Mouse (Mus musculus) neural tube, embryonic 10.5 days (tissue): ENCODE results near the gene Gdf10.

ENCODE experiments used
- DNase-seq: peaks from one replicate; pipeline ENCODE4 v3.0.0-alpha.2; 2017; ENCODE audit warnings: low spot score; ENCODE audit errors: extremely low spot score

Gdf10 gene

GRCm38 (mm10) chr14:33923168-33924070 lies at the start of gene Gdf10:
Gdf10 (plus strand) TSS chr14:33923587.
- DNase-seq = peak; percentile 66

GRCm38 (mm10) chr14:33878826-33879225 lies 44.6 kb upstream of the Gdf10 start:
- DNase-seq = no peak

- DNase-seq = no peak
These were observed 43.2 kb upstream of the Gdf10 start for GRCm38 (mm10) chr14:33880236-33880635.

DNA sequence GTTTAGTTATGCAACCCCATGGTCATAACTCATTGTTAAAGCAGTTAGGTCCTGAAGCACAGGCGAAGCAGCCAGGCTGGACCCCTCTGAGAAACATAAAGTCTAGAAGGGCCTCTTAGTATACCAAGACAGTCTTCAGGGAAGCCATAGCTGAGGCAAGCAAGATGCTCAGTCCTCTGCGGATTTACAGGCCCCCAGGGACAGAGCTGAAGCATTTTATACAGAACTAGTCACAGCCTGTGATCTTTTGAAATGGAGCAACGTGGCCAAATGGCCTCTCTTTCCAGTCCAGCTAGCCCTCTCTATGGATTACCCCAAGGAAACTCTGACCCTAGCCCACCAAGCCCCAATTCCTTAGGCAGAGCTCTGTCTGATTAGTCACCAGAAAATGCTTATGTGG lies 41.9 kb upstream of the Gdf10 start:
- no peak for DNase-seq

GRCm38 (mm10) chr14:33883046-33883445 lies 40.3 kb upstream of the Gdf10 start:
- no peak for DNase-seq

GRCm38 (mm10) chr14:33885466-33885865 lies 37.9 kb upstream of the Gdf10 start:
- DNase-seq = no peak

DNA sequence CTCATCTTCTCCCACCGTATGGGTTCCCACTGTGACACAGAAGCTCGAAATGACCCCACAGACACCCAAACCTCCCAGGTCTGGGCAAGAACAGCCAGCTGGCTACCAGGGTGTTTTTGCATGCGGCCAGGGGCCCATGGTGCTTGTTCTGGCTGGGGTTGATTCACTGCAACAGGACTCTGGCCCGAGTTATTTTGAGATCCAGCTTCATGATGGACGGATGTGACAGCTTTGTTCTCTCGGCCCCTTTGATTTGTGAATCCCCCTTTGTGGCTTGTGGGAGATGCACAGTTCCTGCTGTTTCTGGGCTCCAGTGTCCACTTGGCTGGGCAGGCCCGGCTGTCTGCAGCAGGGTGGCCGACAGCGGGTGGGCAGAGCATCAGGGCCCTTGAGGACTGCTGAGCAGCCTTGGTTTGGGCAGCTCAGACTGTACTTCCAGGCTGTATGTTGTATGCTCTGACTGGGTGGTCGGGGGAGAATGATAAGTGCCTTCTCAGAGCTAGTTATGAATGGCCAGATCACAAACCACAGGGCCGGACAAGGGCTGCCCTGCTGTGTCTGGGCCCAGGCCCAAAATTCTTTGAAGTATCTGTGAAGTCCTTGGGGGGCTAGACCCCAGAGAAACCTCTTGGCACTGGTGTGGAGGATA lies 34.9 kb upstream of the Gdf10 start:
- DNase-seq = no peak

DNA sequence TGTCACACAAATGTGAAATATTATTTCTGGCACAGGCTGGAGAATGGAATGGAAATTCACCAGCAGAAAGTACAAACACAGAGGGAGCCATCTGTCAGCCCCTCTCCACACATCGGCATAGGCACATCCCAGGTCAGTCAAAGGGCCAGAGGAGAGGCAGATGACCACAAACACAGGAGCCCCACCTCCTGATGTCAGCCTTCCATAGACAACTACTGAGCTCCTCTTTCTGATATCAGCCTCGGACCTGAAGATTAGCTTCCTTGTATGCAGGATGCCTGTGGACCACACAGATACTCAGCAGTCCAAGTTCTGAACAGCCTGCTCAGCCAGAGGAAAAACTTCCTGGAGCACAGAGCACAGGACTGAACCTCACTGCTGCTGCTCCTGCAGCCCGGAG lies 33.4 kb upstream of the Gdf10 start:
- no peak for DNase-seq

DNA sequence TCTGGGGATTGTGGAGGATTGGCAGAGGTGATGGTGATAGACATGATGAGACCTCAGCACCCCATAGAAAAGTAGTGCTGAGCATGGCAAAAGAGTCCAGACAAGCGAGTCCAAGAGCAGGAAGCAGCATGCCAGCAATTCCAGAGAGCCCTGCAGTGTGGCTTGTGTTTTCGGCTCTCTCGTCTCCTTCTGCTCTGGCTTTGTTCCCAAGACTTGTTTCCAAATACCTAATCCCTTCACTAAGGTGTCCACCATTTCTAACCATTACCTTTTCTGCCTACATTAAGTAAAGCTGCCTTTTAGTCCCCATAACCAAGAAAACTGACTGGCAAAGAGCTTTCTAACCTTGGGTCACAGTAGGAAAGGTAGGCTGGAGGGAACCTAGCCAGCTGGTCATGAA lies 31.9 kb upstream of the Gdf10 start:
- no peak for DNase-seq

DNA sequence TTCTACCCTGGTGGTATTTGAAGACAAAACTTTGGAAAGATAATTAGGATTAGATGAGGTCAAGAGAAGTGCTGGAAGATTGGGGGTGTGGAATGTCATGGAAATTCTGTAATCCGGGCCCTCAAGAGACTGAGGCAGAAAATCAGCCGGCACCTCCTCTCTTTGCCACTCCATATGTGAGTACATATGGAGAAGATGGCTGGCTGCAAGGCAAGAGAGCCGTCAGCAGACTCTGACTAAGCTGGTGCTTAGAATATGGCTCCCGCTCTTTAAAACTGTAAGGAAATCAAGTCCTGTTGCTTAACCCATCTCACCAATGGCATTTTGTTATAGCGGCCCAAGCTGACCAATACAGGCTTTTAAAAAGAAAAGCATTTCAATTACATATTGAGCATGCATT lies 27.6 kb upstream of the Gdf10 start:
- no peak for DNase-seq

GRCm38 (mm10) chr14:33896628-33897300 lies 26.6 kb upstream of the Gdf10 start:
- DNase-seq = peak; percentile 64

- DNase-seq = no peak
These were observed 20.6 kb upstream of the Gdf10 start for GRCm38 (mm10) chr14:33902783-33903182.

DNA sequence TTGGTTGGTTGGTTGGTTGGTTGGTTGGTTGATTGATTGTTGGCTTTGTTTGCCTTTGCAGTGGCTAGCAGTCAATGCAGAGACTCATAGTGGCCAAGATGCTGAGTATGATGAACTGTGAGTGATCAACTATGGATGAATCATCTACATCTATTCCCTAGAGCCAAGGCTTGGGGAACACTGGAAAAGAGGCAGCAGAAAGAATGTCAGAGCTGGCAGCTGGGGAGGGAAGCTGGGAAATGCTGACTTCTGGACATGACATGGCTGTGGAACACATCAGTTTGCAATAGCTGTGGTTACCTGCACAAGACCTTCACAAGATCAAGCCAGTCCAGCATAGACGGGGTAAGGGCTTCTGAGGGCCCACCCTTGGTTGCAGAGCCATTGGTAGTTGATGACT lies 20.2 kb upstream of the Gdf10 start:
- DNase-seq = no peak

DNA sequence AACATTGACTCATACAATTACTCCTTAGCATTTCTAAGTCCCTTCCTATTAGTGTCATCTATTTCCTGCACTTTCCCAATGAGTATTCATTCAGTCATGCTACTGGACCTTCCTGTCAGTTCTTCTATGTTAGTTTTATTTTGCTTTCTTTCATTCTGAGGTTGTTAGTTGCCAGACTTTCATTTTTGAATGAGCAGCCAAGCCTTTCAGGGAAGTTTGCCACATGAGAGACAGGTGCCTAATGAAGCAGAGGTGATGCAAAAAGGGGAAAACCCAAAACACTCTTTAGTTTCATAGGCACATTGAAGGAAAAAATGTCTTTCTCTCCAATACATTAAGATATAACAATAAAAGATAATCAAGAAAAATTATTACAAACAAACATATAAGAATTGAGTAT lies 18.5 kb upstream of the Gdf10 start:
- DNase-seq = no peak

- peak; percentile 52 for DNase-seq
These were observed 9.7 kb upstream of the Gdf10 start for GRCm38 (mm10) chr14:33913727-33914126.

GRCm38 (mm10) chr14:33914206-33914605 lies 9.2 kb upstream of the Gdf10 start:
- DNase-seq = no peak

GRCm38 (mm10) chr14:33920727-33921559 lies 2.4 kb upstream of the Gdf10 start:
- DNase-seq = peak; percentile 48

- no peak for DNase-seq
These were observed 618 bp upstream of the Gdf10 start for GRCm38 (mm10) chr14:33922771-33923167.

DNA sequence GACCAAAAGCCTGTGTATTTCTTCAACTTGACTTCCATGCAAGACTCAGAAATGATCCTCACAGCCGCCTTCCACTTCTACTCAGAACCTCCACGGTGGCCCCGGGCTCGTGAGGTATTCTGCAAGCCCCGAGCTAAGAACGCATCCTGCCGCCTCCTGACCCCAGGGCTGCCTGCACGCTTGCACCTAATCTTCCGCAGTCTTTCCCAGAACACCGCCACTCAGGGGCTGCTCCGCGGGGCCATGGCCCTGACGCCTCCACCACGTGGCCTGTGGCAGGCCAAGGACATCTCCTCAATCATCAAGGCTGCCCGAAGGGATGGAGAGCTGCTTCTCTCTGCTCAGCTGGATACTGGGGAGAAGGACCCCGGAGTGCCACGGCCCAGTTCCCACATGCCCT lies 8.5 kb downstream of the Gdf10 start:
- DNase-seq = peak; percentile 24

GRCm38 (mm10) chr14:33932935-33933703 lies 9.7 kb downstream of the Gdf10 start:
- DNase-seq = peak; percentile 63
